Mouse (Mus musculus): ENCODE data around the gene Gpc6. TPM values are rescaled to one million over a fixed set of nuclear protein-coding genes. Genes with fewer than 3 reads are reported as not detected.

Gene Gpc6
- polyA plus RNA-seq, 1 experiment from 2014 or later: 2.3 TPM

DNA sequence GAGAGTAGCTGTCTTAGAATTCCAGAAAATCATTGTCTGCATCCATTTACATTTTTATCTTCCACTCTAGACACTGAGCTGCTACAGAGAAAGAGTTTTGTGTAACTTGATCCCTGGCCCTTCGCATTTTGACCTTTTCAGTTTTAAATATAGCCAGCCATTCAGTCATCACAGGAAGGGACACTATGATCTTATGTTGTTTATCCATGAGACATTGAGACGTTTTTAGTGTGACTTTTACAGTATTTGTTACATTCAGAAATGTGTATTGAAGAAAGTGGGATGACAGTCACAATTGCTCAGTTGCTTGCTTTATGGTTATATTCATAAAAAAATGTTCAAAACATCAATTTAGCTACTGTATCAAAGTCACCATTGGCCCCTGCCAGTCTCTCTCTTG is 130.0 kb downstream of the Gpc6 start:
- DNase-seq (ENCODE audit: low spot score): no peak

DNA sequence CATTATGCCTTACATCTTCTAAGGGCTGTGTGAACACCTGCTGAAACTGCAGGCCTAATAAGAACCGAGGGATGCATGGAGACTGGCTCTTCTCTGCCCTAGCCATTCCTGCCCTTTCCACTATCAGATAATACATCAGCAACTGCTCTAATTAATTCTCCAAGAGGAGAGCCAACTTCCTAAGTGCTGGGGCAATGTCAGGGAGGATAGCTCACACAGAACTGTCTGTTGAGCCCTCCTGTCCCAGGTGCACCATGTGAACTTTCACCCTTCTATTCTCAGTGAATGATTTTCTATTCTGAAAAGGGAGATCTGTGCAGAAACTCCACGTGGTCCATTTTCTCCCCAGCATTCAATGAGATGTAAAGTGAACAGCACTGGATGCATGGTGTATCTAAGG is 136.0 kb downstream of the Gpc6 start:
- no peak for DNase-seq (ENCODE audit: low spot score)

DNA sequence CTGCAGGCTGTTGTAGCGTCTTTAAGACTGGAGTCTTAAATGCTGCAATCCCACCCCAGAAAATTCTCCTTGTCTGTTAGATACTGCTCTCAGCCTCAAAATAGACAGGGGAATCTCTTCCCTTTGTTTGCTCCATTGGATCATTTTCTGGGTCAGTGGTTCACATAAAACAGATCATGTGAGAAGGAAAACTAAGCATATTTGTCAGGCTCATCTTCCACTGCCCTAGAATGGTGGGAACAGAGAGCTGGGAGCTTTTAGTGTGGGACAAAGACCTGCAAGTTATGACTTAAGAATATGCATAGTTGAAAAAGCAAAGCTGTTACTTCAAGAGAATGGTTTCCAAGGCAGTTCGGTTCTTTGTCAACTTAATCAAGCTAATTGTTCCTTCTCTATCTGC is 136.4 kb downstream of the Gpc6 start:
- DNase-seq (ENCODE audit: low spot score): no peak

DNA sequence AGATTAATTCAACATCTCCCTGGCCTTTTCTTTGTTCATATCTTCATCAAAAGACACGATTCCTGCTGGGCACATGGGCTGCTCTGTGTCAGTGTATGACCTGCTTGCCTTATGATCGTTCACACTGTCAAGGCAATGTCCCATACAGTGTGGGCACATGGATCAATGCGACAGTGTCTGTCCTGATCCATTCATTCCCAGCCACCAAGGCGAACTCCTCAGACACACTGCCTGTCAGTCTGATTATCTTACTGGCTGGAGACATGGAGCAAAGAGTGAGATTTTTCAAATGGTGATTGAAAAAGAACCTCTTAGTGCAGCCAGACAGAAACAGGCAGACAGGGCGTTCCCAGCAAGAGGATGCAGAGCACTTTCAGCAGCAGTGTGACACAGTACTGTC is 143.1 kb downstream of the Gpc6 start:
- DNase-seq (ENCODE audit: low spot score): no peak

DNA sequence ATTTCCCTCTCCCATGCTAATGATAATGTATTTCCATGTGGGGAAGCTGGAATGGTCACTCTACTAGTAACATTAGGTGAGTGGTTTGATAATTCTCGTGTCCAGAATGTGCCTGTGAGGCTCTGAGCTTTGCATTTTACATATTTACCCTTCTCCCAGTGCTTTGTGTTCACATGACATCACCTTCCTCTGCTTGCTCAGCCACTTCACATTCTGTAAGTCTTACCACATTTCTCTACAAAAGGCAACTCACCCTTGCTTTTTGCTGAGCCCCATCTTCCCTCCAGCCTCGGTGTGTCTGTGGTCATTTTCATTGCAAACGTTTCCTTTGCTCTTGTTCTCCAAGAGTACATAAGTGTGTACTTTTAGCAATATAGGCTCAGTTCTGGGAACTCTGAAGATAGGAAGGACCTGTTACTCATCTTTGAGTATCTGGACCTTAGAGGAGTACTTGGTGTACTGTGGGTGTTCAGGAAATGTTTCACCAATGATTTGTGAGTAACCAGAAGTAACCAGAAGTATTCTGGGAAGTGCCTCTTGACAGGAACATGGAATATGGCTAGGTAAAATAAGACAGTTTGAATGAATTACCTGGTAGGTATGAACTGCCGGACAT is 145.5 kb downstream of the Gpc6 start:
- DNase-seq (ENCODE audit: low spot score): no peak

DNA sequence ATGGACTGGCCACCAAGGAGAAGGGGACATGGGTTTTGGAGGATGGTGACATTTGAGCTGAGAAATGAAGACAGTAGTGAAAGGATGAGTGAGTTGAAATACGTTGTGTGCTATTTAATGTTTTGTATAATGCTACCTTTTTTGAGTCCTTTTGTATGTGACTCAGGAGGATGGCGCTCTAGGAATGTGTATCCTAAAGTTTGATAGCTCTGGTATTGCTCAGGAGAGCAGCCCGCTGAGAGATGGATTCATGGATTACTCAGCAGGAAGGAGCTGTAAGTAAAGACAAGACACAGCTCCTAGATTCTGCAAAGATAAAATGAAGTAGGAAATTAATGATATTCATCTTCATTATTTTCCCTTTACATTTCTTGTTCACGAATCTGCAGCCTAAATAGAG is 168.5 kb downstream of the Gpc6 start:
- no peak for DNase-seq (ENCODE audit: low spot score)

DNA sequence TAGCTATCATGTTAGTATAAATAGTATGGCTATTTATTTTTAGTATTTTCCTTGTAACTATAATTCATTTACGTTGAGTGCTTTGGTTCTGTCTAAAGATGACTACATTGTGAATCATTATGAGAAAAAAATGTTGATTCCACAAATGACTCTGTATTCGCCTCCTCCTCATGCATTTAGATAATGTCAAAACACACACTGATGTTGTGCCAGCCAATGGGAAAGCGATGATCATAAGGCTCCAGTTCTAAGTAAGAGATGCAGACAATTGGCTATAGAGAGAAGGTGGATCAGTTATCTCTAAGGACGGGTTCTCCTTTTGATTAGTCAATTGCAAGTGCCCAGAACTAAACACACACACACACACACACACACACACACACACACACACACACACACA is 181.8 kb downstream of the Gpc6 start:
- DNase-seq (ENCODE audit: low spot score): no peak

DNA sequence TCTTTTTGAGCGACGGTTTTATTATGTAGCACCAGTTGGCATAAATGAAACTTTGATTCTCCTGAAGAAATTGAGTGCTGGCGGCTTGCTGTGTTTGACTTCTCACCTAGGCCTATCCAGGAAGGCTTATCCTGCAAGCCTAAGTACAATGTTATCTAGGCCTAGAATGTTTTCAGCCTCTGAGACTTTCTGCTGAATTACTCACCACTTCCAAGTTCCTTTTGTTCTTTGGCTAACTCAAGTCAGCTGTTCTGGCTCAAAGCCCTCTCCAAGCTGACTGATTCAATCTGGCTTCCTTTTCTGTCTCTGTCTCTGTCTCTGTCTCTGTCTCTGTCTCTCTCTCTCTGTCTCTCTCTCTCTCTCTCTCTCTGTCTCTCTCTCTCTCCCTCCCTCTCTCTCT is 188.0 kb downstream of the Gpc6 start:
- DNase-seq (ENCODE audit: low spot score): no peak

DNA sequence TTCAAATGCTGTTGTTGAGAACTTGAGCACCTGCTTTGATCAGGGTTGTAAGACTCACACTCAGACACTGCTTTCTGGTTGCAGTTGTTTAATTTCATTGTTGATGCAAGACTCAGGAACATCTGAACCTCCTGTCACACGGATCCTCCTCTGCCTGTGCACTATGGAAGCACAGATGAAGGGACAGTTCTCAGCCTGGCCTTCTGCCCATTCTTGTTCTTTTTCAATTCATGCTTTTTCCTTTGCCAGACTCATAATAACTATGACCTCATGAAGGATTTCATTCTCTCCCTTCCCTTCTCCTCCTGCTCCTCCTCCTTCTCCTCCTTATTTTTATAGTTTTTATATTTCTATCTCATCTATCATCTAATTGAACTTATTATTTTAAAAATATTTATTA is 196.9 kb downstream of the Gpc6 start:
- no peak for DNase-seq (ENCODE audit: low spot score)

DNA sequence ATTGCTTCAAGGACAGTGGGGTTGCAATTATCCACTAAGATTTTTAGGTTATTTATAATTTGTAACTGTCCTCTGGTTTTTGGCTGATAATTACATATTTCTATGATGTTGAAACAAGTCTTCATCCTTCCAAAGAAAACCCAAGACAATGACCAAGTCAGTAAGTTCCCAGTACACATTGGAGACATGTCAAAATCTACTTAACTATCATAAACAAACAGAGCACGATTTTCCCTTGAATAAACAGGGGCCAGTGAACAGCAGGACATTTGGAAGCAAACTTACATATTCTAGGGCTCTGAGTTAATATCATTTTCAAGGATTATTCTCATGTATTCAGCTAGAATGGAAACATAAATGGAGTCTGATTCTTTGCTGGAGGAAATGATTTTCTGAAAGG is 205.2 kb downstream of the Gpc6 start:
- no peak for DNase-seq (ENCODE audit: low spot score)

DNA sequence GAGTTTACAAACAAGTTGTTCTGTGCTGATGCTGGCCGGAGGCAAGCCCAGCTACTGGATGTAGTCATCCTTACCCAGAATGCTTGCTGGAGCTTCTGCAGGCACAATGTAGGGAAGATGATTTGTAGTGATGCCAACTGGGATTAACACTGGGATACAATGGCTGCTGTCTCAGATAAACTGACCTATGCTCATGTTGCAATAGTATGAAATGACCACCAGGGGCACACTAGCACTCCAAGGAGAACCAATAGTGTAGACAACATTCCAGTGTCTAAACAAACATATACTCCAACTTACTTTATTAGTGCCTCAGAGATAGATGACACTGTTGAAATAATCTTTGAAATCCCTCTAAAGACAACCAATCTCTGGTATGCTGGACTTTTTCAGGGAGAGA is 206.2 kb downstream of the Gpc6 start:
- no peak for DNase-seq (ENCODE audit: low spot score)

DNA sequence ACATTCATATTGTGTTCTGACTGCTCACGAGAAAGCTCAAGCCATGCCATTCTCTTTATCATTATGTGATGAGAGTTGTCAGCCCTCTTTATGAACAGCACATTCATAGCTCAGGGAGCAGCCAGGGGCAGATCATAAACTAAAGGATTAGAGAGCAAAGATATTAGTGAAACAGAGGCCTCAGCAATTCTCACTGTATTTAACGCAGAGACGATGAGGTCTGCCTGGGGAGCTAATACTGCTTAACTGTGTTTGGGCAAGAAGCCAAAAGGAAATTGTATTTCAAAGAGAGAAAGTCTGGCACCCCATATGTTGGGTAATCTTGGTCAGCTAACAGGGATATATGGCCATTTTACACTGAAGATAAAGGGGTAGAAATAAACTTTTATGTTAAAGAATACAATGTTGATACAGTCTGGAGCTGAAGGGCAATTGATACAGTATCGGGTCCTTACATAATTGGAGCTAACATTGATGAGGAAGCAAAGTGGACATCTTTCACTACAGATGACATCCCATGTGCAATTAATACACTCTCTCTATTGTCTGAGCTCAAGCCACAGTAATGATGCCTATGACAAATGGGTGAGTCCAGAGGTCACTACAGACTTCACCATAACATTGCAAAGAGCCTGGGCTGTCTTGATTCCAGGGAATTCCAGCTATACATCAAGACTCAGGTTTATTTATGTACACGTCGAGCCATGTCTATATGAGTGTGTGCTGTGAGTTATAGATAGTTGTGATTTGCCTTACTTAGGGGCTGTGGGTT is 216.1 kb downstream of the Gpc6 start:
- no peak for DNase-seq (ENCODE audit: low spot score)

DNA sequence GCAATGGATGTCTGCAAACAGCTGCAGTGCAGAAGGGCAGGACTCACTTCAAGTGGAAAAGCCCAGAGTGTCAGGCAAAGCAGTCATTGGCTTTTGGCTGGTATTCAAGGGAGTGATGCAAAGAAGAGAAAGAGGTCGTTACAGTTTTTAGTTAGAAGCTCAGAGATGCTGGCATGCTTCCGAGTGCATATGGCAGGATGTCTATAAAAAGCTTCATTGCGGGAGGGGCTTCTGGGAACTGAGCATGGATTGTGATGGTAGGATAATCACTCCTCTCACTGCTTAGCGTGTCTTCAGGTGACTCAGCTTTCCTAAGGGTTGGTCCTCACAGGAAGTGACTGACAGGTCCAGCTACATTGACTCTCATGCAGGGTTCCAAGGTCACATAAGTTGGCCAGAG is 221.0 kb downstream of the Gpc6 start:
- DNase-seq (ENCODE audit: low spot score): no peak

DNA sequence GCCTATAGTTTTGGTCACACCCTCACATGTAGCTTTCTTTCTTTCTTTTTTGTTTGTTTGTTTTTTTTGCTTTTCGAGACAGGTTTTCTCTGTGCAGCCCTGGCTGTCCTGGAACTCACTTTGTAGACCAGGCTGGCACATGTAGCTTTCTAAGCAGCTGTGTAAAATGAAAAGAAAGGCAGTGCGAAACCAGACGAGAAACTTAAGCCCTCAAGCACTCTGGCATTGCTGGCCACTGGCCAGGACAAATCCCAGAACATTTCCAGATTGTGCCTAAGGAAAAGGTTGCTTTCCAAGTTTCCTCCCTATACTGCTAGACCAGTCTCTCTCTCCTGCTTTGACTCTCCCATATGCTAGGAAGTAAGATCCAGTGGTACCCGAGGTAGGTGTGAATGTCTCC is 221.6 kb downstream of the Gpc6 start:
- no peak for DNase-seq (ENCODE audit: low spot score)

DNA sequence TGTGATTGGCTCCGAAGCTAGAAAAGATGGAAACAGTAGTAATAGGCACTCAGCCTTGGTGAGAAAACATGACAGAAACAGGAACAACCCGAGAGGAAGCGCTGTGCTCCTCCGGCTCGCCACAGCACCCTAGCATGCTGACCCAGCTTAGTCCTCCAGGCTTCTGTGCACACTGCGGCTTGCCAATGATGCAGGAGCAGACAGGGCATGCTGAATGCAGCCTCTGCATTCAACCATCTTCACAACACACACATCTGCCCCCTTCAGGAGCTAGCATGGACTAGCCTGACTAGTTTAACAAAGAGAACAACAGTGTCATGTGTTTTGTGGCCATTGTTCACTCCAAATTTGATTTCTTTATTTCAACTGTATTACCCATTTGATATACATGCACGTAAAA is 226.5 kb downstream of the Gpc6 start:
- DNase-seq (ENCODE audit: low spot score): no peak

DNA sequence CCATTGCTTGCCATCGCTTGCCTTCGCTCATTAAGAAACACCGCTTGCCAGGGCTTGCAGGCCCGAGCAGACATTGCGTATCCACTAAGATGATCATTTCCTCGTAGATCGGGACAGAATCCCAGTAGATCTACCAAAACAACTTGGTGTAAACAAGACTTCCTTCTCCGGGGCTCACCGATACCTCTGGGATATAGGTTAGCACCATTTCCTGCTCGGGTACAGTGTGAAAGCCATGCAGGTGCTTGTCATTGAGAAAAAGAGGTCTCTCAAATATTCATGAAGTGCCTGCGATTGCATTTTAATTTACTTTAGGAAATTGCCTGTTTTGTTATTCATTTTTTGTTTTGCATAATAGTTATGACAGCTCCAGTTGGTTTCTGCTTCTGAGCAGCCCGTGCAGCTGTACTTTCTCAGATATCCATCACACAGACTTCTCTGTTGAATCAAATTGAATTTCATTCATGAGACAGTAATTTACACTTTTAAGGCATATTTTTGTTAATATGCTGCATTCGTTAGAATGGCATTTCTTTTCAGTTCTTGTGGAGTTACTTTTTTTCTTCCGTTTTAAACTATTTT is 230.9 kb downstream of the Gpc6 start:
- DNase-seq (ENCODE audit: low spot score): no peak

DNA sequence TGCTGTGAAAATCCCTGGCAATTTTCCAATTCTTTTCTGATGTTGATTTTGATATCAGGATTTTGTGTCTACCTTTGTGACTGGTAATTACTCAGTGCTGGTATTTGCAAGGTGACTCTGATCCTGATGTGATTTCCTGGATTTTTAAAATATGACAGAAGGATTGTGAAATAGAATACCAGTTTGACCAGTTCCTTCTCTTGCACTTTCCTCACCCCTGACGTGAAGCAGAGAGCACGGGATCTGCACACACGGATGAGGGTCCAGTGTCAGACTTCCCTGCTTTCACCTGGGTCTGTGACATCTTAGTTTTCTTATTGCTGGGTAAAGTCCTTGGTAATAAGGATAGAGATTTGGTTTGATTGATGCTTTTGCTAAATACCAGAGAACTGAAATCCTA is 232.3 kb downstream of the Gpc6 start:
- no peak for DNase-seq (ENCODE audit: low spot score)

DNA sequence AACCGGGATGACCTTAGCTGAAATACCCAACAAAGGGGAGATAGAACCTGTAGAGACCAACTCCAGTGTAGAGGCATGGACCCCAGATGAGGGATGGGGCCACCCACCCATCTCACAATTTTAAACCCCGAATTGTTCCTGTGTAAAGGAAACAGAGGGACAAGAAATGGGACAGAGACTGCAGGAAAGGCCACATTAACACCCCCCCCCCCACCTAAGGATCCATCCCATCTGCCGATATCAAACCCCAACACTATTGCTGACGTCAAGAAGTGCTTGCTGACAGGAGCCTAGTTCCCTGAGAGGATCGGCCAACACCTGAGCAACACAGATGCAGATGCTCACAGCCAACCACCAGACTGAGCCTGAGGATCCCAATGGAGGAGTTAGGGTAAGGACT is 241.2 kb downstream of the Gpc6 start:
- no peak for DNase-seq (ENCODE audit: low spot score)

DNA sequence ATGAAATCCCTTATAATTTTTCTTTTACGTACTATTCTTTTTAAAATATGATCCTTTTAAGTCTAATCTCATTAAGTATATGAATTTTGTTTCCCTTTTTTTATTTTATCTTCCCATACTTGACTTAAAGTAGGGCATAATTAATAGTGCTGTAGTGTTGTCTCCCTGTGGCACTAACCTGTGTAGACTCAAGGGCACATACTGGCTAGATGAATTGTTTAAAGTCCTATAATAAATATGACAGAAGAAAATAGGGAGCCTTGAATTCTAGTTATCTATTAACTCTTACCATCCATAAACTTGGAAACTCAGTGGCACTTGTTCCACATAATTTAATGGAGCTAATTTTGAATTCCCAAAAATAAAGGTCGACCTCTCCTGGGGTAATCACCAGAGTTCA is 268.2 kb downstream of the Gpc6 start:
- DNase-seq (ENCODE audit: low spot score): no peak

DNA sequence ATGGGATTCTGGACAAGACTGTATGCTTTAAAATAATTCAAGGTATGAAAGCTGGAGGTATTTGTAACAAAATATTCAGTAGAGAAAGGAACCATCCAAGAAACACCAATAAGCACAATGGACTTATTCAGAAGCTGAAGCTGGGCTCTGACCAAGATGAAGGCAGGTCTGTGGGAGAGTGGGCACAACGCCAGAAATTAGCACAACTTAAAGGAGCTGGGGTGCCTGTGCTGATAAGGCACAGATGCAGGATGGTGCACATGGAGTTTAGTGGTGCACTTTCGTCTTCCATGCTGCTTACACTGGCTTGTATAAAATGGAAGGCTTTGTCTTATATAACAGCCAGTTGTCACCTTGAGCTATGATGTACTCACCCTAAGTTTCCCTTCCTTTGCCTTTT is 276.9 kb downstream of the Gpc6 start:
- no peak for DNase-seq (ENCODE audit: low spot score)

DNA sequence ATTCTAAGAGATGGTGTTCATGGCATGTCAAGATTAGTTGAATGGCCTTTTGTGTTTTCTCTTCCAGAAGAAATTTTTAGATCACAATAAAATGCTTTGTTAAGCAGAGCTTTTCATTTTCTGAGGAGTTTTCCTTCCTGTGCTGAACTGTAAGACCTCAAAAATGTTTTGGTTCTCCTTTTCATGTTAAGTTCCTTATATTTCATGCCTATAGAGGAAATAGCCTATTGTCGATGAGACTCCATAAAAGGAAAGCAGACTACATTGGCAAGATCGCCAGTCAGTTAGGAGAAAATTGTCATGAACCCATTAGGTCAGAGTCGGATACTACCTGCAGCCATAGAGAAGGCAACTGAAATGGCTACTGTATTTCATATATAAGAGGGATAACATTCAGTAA is 278.8 kb downstream of the Gpc6 start:
- no peak for DNase-seq (ENCODE audit: low spot score)

DNA sequence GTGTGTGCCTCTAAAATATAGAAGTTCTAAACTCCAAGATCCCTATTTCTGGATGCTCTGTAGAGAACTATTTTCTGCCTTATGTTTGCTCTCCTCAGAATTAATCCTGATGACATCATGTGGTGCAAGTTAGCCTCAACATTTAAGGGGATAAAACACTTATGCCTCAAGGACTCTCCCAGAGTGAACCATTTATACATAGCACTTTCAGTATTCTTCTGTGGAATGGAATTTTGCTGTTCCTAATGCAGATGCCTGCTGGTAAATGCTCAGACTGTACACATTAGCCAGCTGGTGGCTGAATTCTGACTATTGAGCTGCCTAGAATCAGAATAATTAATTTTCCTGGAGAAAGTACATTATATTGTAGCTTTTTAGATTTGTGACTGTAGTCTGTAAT is 289.3 kb downstream of the Gpc6 start:
- no peak for DNase-seq (ENCODE audit: low spot score)

DNA sequence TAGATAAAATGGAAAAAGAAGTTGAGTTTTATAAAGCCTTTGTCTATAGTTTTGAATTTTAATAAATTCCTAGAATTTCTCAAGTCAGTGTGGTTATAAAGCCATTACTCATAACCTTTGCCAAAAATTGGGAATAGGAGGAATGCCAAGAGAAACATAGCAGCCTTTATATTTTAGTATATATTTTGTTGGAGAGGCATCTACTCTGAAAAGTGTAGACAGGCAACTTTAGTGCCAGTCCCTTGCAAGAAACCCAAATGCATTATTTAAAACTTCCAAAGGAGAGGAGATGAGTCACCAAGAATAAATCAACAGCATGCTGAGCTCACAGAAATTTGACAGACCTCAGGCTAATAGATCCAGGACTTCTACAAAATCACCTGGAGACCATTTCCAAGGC is 301.8 kb downstream of the Gpc6 start:
- no peak for DNase-seq (ENCODE audit: low spot score)
